Mouse (Mus musculus): ENCODE data around the gene Slc22a18.

Slc22a18 gene

GRCm38 (mm10) chr7:143473347-143474101 lies at the start of gene Slc22a18:
Gene Slc22a18 (plus strand): TSS chr7:143473736.
- no peak for DNase-seq

- peak; percentile 95 to 96 for DNase-seq
Measured at GRCm38 (mm10) chr7:143428142-143428813, 45.3 kb upstream of the Slc22a18 start.

- DNase-seq, result no peak
Measured at GRCm38 (mm10) chr7:143428814-143429499, 44.6 kb upstream of the Slc22a18 start.

GRCm38 (mm10) chr7:143432631-143433030 lies 40.9 kb upstream of the Slc22a18 start:
- DNase-seq, result no peak

- DNase-seq, result peak; percentile 72 to 79
Measured at GRCm38 (mm10) chr7:143433331-143433730, 40.2 kb upstream of the Slc22a18 start.

- no peak for DNase-seq
Measured at GRCm38 (mm10) chr7:143437231-143437893, 36.2 kb upstream of the Slc22a18 start.

GRCm38 (mm10) chr7:143437894-143438581 lies 35.5 kb upstream of the Slc22a18 start:
- DNase-seq, result no peak

- DNase-seq, result no peak
Measured at GRCm38 (mm10) chr7:143438965-143439364, 34.6 kb upstream of the Slc22a18 start.

- DNase-seq, result no peak
Measured at GRCm38 (mm10) chr7:143444580-143444954, 29.0 kb upstream of the Slc22a18 start.

GRCm38 (mm10) chr7:143444955-143445648 lies 28.4 kb upstream of the Slc22a18 start:
- no peak for DNase-seq

GRCm38 (mm10) chr7:143445651-143446460 lies 27.7 kb upstream of the Slc22a18 start:
- no peak for DNase-seq

- peak; percentile 91 for DNase-seq
Measured at GRCm38 (mm10) chr7:143447130-143447529, 26.4 kb upstream of the Slc22a18 start.

- DNase-seq, result no peak
Measured at GRCm38 (mm10) chr7:143458963-143459331, 14.6 kb upstream of the Slc22a18 start.

- DNase-seq, result peak in 1 of 2 experiments; percentile 21
Measured at GRCm38 (mm10) chr7:143459332-143460211, 14.0 kb upstream of the Slc22a18 start.

- no peak for DNase-seq
Measured at GRCm38 (mm10) chr7:143460217-143460834, 13.2 kb upstream of the Slc22a18 start.

- peak; percentile 42 to 74 for DNase-seq
Measured at GRCm38 (mm10) chr7:143460874-143461273, 12.7 kb upstream of the Slc22a18 start, which contains the start of gene Cdkn1c. Gene Cdkn1c (minus strand): TSS chr7:143461050.

- no peak for DNase-seq
Measured at GRCm38 (mm10) chr7:143461294-143461870, 12.2 kb upstream of the Slc22a18 start.

- DNase-seq, result no peak
Measured at GRCm38 (mm10) chr7:143461920-143462319, 11.6 kb upstream of the Slc22a18 start.

GRCm38 (mm10) chr7:143462516-143462915 lies 11.0 kb upstream of the Slc22a18 start:
- DNase-seq, result no peak
